Mouse (Mus musculus): ENCODE measurements around the gene Olfr1411. TPM values are rescaled to one million over a fixed set of nuclear protein-coding genes. Genes with fewer than 3 reads are reported as not detected.

The Olfr1411 gene
- total RNA-seq, 4 experiments from 2014 or later: not detected

DNA sequence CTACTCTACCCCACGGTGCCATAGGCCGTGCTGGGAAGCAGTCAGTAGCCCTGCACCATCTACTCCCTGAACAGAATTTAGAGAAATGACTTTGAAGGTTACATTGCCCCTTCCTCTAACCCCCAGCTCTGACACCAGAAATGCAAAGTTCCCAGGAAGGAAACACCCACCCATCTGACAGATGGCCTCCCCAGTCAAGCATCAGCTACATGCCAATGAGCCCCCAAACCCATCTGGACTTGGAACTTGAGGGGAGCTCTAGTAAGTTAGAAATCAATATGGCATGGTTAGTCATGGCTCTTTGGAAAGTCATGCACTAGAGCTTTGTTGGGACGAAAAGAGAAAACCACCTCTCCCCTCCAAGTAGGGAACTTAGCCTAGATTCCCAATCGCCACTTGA, 44.5 kb downstream of the Olfr1411 start:
- DNase-seq (ENCODE audit: low spot score in 2 of 2): no peak

DNA sequence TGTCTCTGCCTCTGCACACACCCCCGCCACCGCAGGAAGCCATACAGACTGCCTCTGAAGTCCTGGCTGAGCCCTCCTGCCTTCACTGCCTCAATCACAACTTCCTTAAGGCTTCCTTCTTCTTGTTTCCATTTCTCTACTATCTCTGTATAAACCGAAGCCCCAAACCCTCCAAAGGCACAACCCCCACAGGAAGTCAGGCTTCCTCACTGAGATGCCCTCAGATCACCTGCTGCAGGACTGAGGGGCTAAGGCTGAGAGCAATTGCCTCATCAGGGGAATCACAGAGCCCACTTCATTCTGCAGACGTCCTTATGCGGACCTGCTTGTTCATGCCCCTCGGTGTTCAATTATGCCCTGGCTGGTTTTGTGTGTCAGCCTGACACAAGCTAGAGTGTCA, 46.2 kb downstream of the Olfr1411 start:
- DNase-seq (ENCODE audit: low spot score in 2 of 2): no peak

GRCm38 (mm10) chr1:92641514-92642272, 47.5 kb downstream of the Olfr1411 start, which contains the start of gene Cops9:
Gene Cops9, minus strand, starts transcription at chr1:92641985.
- peak; percentile 82 to 84 for DNase-seq (ENCODE audit: low spot score in 2 of 2)

DNA sequence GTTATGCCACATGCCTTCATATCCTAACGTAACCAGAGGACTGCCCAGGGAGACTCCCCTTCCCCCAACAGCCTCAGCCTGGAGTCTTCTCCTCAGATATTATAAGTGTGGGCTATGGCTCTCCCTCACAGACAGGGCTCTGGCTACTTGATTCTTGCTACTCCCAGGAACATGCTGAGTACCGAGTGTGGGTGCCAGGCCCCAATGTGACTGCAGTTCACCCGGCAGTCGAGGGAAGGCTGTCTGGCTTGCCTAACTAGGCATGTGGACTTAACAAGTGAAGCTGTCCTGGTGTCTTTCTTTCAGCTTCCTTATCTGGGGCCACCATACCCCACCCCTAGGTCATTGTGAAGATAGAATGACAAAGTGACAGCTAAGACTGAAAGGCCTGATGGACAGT, 49.5 kb downstream of the Olfr1411 start:
- no peak for DNase-seq (ENCODE audit: low spot score in 2 of 2)

DNA sequence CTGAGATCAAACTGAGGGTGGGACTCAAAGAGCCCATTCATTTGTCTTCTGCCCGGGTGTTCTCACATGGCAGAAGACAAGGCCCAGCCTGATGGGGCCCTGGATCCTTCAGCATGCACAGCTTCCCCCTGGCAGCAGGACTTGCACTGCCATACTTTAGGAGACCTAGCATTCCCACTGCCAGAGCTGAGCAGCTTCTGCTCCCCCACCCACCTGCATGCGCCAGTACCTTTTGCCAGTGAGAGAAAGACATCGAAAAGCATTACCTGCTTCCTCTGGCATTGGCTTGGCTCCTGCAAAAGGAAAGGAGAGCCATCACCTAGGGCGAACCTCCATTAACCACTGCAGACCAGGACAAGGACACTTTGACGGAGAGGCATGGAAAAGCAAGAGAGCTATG, 50.7 kb downstream of the Olfr1411 start:
- DNase-seq (ENCODE audit: low spot score in 2 of 2): no peak

DNA sequence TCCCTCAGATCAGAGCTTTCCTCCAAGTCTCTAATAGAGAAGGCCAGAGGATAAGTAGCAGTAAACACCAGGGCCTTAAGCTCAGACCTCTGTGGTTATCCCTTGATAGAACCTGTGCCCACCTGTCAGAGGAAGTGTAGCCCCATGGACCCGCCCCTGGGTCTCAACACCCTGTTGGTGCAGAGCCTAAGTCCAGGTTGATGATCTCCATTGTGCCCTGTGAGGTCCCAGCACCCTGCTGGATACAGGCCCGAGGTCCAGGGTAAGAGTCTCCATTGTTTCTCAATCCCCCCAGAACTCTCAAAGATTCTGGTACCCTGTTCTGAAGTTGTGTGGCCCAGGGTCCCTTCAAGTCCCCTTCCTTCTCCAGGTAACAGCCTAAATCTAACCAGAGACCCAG, 51.9 kb downstream of the Olfr1411 start:
- DNase-seq (ENCODE audit: low spot score in 2 of 2): no peak

DNA sequence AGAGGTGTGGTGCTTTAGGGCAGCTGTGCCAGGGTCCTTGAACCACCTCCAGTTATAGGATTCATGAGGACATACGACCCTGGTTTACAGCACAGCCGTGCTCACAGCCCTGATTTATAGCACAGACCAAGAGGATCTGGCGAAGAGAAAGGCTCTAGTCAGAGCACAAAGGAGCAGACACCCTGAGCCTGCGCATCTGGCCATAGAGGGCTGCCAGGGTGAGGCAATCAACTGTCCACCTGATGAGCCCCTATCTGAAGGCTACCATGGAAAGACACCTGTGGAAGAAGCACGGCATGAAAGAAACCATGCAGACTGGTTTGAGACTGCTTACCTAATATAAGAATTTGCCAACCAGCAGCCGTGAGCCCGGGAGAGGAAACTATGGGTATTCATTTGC, 52.4 kb downstream of the Olfr1411 start:
- DNase-seq (ENCODE audit: low spot score in 2 of 2): no peak

DNA sequence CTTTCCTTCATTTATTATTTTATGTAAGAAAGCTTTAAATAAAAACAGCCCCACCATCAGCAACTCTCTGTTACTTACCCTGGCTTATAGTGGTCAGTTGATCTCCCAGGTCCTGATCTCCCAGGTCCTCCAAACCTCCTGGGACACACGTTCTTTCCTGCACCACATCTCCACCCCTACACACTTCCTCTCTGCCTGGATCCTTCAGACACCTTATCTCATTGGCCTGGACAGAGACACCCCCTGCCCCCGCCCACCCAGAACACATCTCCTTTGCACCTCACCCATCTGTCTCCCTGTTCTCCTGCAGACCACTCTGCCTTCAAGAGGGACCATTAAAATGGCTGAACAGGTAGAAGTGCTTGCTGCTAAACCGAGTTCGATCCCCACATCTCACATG, 52.8 kb downstream of the Olfr1411 start:
- DNase-seq (ENCODE audit: low spot score in 2 of 2): no peak

Other genes starting within 250 kb of the Olfr1411 start
- 100 to 1,000 TPM; 219 to 243 (median 235) TPM for gene Ndufa10, start 120.6 kb upstream of the Olfr1411 start, total RNA-seq (2022)
- gene Olfr1416, start 109.3 kb upstream of the Olfr1411 start, total RNA-seq (2022): not detected
- gene Olfr1415, start 98.3 kb upstream of the Olfr1411 start, total RNA-seq (2022): not detected
- not detected for gene Olfr1414, start 75.8 kb upstream of the Olfr1411 start, total RNA-seq (2022)
- gene Olfr1413, start 23.1 kb upstream of the Olfr1411 start, total RNA-seq (2022): not detected
- gene Olfr1412, start 8.6 kb upstream of the Olfr1411 start, total RNA-seq (2022): not detected
- gene Olfr1410, start 11.4 kb downstream of the Olfr1411 start, total RNA-seq (2022): not detected
- gene Olfr12, start 23.4 kb downstream of the Olfr1411 start, total RNA-seq (2022): not detected
- 100 to 1,000 TPM; 199 to 246 (median 216) TPM for gene Cops9, start 47.6 kb downstream of the Olfr1411 start, total RNA-seq (2022)
- gene Otos, start 54.4 kb downstream of the Olfr1411 start, total RNA-seq (2022): under 1 TPM in 2 of 4 experiments, not detected in 2; 0.58 to 0.68 TPM
- gene Gpc1, start 237.2 kb downstream of the Olfr1411 start, total RNA-seq (2022): 10 to 100 TPM; 78.8 to 86.2 (median 83.5) TPM